ENCODE assay signal across 11 mouse cellular contexts in the genomic region with DNA sequence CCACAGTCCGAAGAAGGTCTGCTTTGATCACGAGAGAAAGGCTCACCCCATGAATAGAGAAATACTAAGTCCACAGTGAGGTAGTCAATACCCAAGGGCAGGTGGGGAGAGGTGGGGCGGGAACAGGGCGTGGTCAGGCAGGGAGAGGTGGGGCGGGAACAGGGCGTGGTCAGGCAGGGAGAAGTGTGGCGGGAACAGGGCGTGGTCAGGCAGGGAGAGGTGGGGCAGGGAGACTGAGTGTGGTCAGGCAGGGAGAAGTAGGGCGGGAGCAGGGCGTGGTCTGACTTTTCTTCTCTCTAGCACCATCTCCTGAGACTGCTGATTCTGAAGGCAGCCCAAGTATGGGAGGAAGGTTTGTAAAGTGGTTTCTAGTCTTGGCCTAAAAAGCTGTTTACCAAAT.
DNase-seq lines count a peak whose midpoint lies in the region; ATAC-seq and TF ChIP-seq lines count a peak whose summit lies in the region.
"Had no signal": no experiment of that assay in that cellular context is flagged by ENCODE, and none has a peak within 500 bp of the region (broad histone marks: within the 10 kb centered on the region; RNA-seq: fewer than 3 reads in every experiment).

No protein-coding gene starts in this region.

- no peak overlapping the region for H3K4me3 ChIP-seq in intestine, postnatal 0 days (ENCODE audit: low read depth, low read length)
- H3K4me3 ChIP-seq: erythroblast, embryonic 14.5 days had no signal

- WGBS in intestine, postnatal 0 days = 45% methylated on average over 10 of the region's 10 CpGs

- no peaks in the 10 kb centered on the region for H3K9me3 ChIP-seq in intestine, postnatal 0 days (ENCODE audit: control insufficient read depth)

- no peaks in the 10 kb centered on the region for H3K4me1 ChIP-seq in intestine, postnatal 0 days (replicated peaks; ENCODE audit: control insufficient read depth, insufficient read depth, low read length)

- peak; percentile 12 for DNase-seq in adrenal gland, postnatal 14 days
- no peak for DNase-seq in adrenal gland, adult (ENCODE audit: inconsistent age in 2 of 2, low spot score in 1 of 2)
- DNase-seq in ES-CJ7 (ENCODE audit: low read depth, low spot score) = peak; percentile 95
- DNase-seq in lung, postnatal 25 days (ENCODE audit: low spot score) = peak; percentile 27
- no peak for DNase-seq in Muller cell, postnatal 12 days (ENCODE audit: inconsistent ontology term)
- no peak for DNase-seq in neural tube, embryonic 10.5 days (ENCODE audit: extremely low spot score, low spot score)
- DNase-seq in heart, postnatal 25 days (ENCODE audit: low spot score) = no peak
- DNase-seq: left cerebral cortex, postnatal 4 days had no signal

- peak; percentile 90 for ATAC-seq in intestine, postnatal 0 days

- no peaks in the 10 kb centered on the region for H3K27me3 ChIP-seq in intestine, postnatal 0 days (replicated peaks; ENCODE audit: control insufficient read depth, insufficient read depth, low read length)

- intact Hi-C loops in heart, postnatal 25 days (cut with DNase I) = no loop called here

- no peak overlapping the region for H3K27ac ChIP-seq in intestine, postnatal 0 days (ENCODE audit: low read depth, low read length)
- H3K27ac ChIP-seq: kidney, postnatal 0 days had no signal

- TF ChIP-seq CTCF in intestine, postnatal 0 days (IDR thresholded peaks at IDR 0.05; ENCODE audit: low read depth) = 0 out of 2 replicates have a peak, but pooled peaks have one; percentile 3

- no peak overlapping the region for H3K4me2 ChIP-seq in intestine, postnatal 0 days (replicated peaks; ENCODE audit: low read depth)

- H3K36me3 ChIP-seq in intestine, postnatal 0 days (ENCODE audit: control insufficient read depth, insufficient read depth) = no peaks in the 10 kb centered on the region

- H3K9ac ChIP-seq in intestine, postnatal 0 days (ENCODE audit: low read depth, low read length) = no peak overlapping the region

Comparison
In these comparisons a context has a peak if more than half of its experiments do, and no peak if none do; other contexts are left out.
1. DNase-seq: peak in adrenal gland, postnatal 14 days (single experiment), ES-CJ7 (single experiment) and lung, postnatal 25 days (single experiment); none in adrenal gland, adult (0 of 2), Muller cell, postnatal 12 days (single experiment), neural tube, embryonic 10.5 days (single experiment) and heart, postnatal 25 days (single experiment).